Comparison of ENCODE assay signal across 8 mouse cellular contexts in the genomic region with DNA sequence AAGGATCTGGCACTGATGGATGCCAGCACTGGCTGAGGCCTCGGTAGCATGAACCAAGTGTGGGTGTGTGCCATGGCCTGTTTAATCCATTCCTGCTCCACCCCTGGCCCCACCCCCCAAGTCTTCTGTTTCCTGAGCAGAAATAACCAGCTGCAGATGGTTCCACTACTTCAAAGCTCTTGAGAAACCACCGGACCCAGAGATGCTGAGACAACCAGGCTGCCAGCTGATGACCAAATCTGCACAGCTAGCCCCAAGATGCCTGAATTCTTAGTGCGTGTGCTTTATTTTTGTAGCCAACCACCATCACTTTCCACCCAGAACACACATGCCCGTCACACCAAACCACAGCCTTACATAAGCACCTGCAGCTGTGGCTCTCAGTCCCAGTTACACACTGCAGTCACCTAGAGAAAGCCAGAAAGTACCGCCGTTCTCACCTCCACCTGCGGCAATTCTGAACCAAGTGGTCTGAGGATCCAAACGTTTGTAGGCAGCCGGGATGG. TPM values are rescaled to one million over a fixed set of nuclear protein-coding genes. Genes with fewer than 3 reads are reported as not detected.
A peak's percentile ranks its signal among the peaks of the same experiment; 100 is the strongest.
DNase-seq lines count a peak whose midpoint lies in the region; ATAC-seq lines count a peak whose summit lies in the region.

No protein-coding gene starts in this region.

- no peak overlapping the region for H3K27ac ChIP-seq in embryonic facial prominence, embryonic 11.5 days (replicated peaks; ENCODE audit: low read depth, low read length)
- H3K27ac ChIP-seq in forebrain, embryonic 10.5 days: no peak overlapping the region

- WGBS in embryonic facial prominence, embryonic 11.5 days: 67% methylated on average over 9 of the region's 9 CpGs
- WGBS in forebrain, embryonic 10.5 days: 80% methylated on average over 9 of the region's 9 CpGs

- H3K9me3 ChIP-seq in embryonic facial prominence, embryonic 11.5 days (replicated peaks; ENCODE audit: control insufficient read depth, low read length): no peaks in the 10 kb centered on the region
- H3K9me3 ChIP-seq in forebrain, embryonic 10.5 days: no peaks in the 10 kb centered on the region

- H3K9ac ChIP-seq in embryonic facial prominence, embryonic 11.5 days (replicated peaks; ENCODE audit: low read length): no peak overlapping the region

- no peaks in the 10 kb centered on the region for H3K36me3 ChIP-seq in embryonic facial prominence, embryonic 11.5 days (replicated peaks; ENCODE audit: control insufficient read depth, insufficient read depth, low read depth, low read length)
- H3K36me3 ChIP-seq in forebrain, embryonic 10.5 days (replicated peaks): peaks cover 34% of the 10 kb centered on the region

- no peak overlapping the region for H3K4me2 ChIP-seq in embryonic facial prominence, embryonic 11.5 days (ENCODE audit: low read depth, low read length)

- H3K4me1 ChIP-seq in embryonic facial prominence, embryonic 11.5 days (ENCODE audit: control insufficient read depth, insufficient read depth, low read length): peaks cover 5% of the 10 kb centered on the region
- peaks cover 97% of the 10 kb centered on the region for H3K4me1 ChIP-seq in forebrain, embryonic 10.5 days

- H3K27me3 ChIP-seq in embryonic facial prominence, embryonic 11.5 days (ENCODE audit: control insufficient read depth, insufficient read depth, low read length): no peaks in the 10 kb centered on the region
- no peaks in the 10 kb centered on the region for H3K27me3 ChIP-seq in forebrain, embryonic 10.5 days (ENCODE audit: poor library complexity, severe bottlenecking)

- peak; percentile 24 for DNase-seq in embryo, embryonic 10 days (ENCODE audit: low spot score)
- no peak for DNase-seq in embryo, embryonic 9.5 days (ENCODE audit: extremely low spot score)
- DNase-seq in 3T3-L1 (ENCODE audit: low read depth, low spot score): peak; percentile 89
- peak; percentile 83 for DNase-seq in embryonic facial prominence, embryonic 11.5 days (ENCODE audit: low spot score)
- DNase-seq in lung, postnatal 25 days (ENCODE audit: low spot score): peak; percentile 65
- peak; percentile 82 for DNase-seq in thymus, postnatal 14 days
- no peak for DNase-seq in forebrain, embryonic 10.5 days (ENCODE audit: extremely low spot score, low spot score)
- DNase-seq in layer of hippocampus, postnatal 25 days (ENCODE audit: extremely low spot score in 1 of 2, low spot score in 1 of 2): no peak

- H3K4me3 ChIP-seq in embryonic facial prominence, embryonic 11.5 days (ENCODE audit: low read depth, low read length): no peak overlapping the region
- H3K4me3 ChIP-seq in forebrain, embryonic 10.5 days: no peak overlapping the region

- no peak for ATAC-seq in embryonic facial prominence, embryonic 11.5 days (replicated peaks; ENCODE audit: insufficient number of reproducible peaks, low FRiP score, low TSS enrichment, low read depth)

RNA-seq across cellular contexts. Expression of a gene that starts 20.3 kb away (rescaled TPM):
- 19.0 and 21.9 TPM in 2 replicates for polyA plus RNA-seq in embryonic facial prominence, embryonic 11.5 days (2014; fragmentation: Nextera tagmentation; extraction: Ambion mirVana)
- 22.1 and 25.5 TPM in 2 replicates for polyA plus RNA-seq in forebrain, embryonic 10.5 days (2016; fragmentation: Nextera tagmentation; extraction: Ambion mirVana)
- 10 to 100 TPM; 38.0 to 44.6 TPM for total RNA-seq in layer of hippocampus, postnatal 25 days (2021)

Comparison
In these comparisons a context has a peak if more than half of its experiments do, and no peak if none do; other contexts are left out.
1. DNase-seq: peak in embryo, embryonic 10 days (single experiment), 3T3-L1 (single experiment), embryonic facial prominence, embryonic 11.5 days (single experiment), lung, postnatal 25 days (single experiment) and thymus, postnatal 14 days (single experiment); none in embryo, embryonic 9.5 days (single experiment), forebrain, embryonic 10.5 days (single experiment) and layer of hippocampus, postnatal 25 days (0 of 2).